Mouse (Mus musculus) ES-E14 (cell line): ENCODE measurements around the gene Csgalnact2. TPM values are rescaled to one million over a fixed set of nuclear protein-coding genes. Genes with fewer than 3 reads are reported as not detected.

Source experiments
- DNase-seq: peaks from one replicate; pipeline ENCODE4 v3.0.0-alpha.2; 2013; ENCODE audit warnings: low read depth, low spot score
- H3K27ac ChIP-seq: 2 replicates; pipeline ENCODE4 v1.5.1; 2012; ENCODE audit warnings: low read depth, mild to moderate bottlenecking, low read length, moderate library complexity, mixed read lengths; ENCODE audit not compliant: poor library complexity, insufficient read depth, severe bottlenecking
- H3K36me3 ChIP-seq: 2 replicates; pipeline ENCODE4 v1.6.1; 2012; ENCODE audit warnings: mild to moderate bottlenecking, low read length, moderate library complexity, mixed read lengths; ENCODE audit not compliant: control insufficient read depth, poor library complexity, insufficient read depth, severe bottlenecking
- H3K4me1 ChIP-seq, 2 experiments: fragments of 150-350 bp in 1 of 2; sonication (generic) in 1 of 2; 2 replicates each; pipeline ENCODE4 v1.6.1; 2012; ENCODE audit warnings: low read length in 2 of 2, mild to moderate bottlenecking in 1 of 2, mixed read lengths in 1 of 2; ENCODE audit not compliant: control insufficient read depth in 2 of 2, insufficient read depth in 2 of 2, poor library complexity in 1 of 2
- H3K4me3 ChIP-seq, 2 experiments: fragments of 150-350 bp in 1 of 2; sonication (generic) in 1 of 2; 2 replicates each; pipeline ENCODE4 v1.5.1; 2012; ENCODE audit warnings: low read length in 2 of 2, low read depth in 1 of 2, mild to moderate bottlenecking in 1 of 2, mixed read lengths in 1 of 2; ENCODE audit not compliant: insufficient read depth in 1 of 2, poor library complexity in 1 of 2, severe bottlenecking in 1 of 2
- H3K9ac ChIP-seq: 2 replicates; pipeline ENCODE4 v1.6.1; 2012; ENCODE audit warnings: low read depth, mild to moderate bottlenecking, low read length, mixed read lengths; ENCODE audit not compliant: poor library complexity, insufficient read depth, severe bottlenecking
- H3K9me3 ChIP-seq: fragments of 150-350 bp; sonication (generic); 2 replicates; pipeline ENCODE4 v1.6.1; 2012; ENCODE audit warnings: low read depth, mild to moderate bottlenecking, low read length; ENCODE audit not compliant: control insufficient read depth, insufficient read depth
- CHD2 ChIP-seq: IDR thresholded peaks from 2 replicates; pipeline ENCODE4 v1.6.1; 2014; ENCODE audit warnings: mild to moderate bottlenecking, low read depth, low read length, inconsistent platforms
- HCFC1 ChIP-seq: IDR thresholded peaks from 2 replicates; pipeline ENCODE4 v1.6.1; 2012; ENCODE audit warnings: low read length, inconsistent platforms, borderline replicate concordance; ENCODE audit not compliant: insufficient read depth
- MAFK ChIP-seq: IDR thresholded peaks from 2 replicates; pipeline ENCODE4 v1.6.1; 2014; ENCODE audit warnings: mild to moderate bottlenecking, low read depth, low read length, inconsistent platforms; ENCODE audit not compliant: insufficient read depth
- ZC3H11A ChIP-seq: IDR thresholded peaks from 2 replicates; pipeline ENCODE4 v1.6.1; 2012; ENCODE audit warnings: low read depth, mild to moderate bottlenecking, inconsistent platforms, low read length, borderline replicate concordance
- ZNF384 ChIP-seq: IDR thresholded peaks from 2 replicates; pipeline ENCODE4 v1.6.1; 2012; ENCODE audit warnings: low read depth, low read length, inconsistent platforms
- in situ Hi-C, 2 experiments: fragments of 600-800 bp; cut with MboI; formaldehyde crosslinking; loops; one replicate each; pipeline ENCODE4 v1.15.1; 2025; ENCODE audit warnings: low sequenced_read_pairs in 2 of 2, inconsistent platforms in 1 of 2; ENCODE audit not compliant: unreplicated experiment in 2 of 2
- total RNA-seq: library from RNA; depleted of rRNA; stranded (reverse); fragments of 300-350 nt; gene quantifications from 2 replicates; pipeline ENCODE4 v1.2.3, GENCODE M21; 2012

Gene Csgalnact2
- total RNA-seq, 1 experiment = 9.1 TPM

DNA sequence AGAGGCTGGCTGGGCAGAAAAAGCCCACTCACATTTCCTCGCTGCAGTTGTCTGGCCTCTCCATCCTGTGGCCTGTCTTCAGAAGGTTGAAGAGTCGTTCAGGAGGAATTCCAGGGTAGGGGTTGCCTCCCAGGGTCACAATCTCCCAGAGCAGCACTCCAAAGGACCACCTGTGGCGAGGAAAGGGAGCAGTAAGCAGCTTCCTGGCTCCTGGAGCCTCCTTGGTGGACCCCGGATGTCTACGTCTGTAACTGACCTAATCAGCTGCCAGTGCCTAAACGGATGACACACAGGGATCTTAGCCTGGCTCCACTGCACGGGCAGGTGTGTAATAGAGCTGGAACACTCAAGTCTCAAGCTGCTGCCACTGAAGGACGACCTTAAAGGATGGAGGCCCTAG lies 25.8 kb upstream of the Csgalnact2 start:
- TF ChIP-seq ZC3H11A = no peak
- TF ChIP-seq CHD2 = no peak
- no peak for TF ChIP-seq MAFK
- no peak for TF ChIP-seq ZNF384
- no peak for TF ChIP-seq HCFC1
- H3K27ac ChIP-seq = no peak overlapping the region
- H3K9me3 ChIP-seq = no peaks in the 10 kb centered on the region
- H3K9ac ChIP-seq = no peak overlapping the region
- in situ Hi-C loops = no loop called here
- no peak for DNase-seq
- H3K4me3 ChIP-seq = no peak overlapping the region
- H3K4me1 ChIP-seq = no peaks in the 10 kb centered on the region
- no peaks in the 10 kb centered on the region for H3K36me3 ChIP-seq

DNA sequence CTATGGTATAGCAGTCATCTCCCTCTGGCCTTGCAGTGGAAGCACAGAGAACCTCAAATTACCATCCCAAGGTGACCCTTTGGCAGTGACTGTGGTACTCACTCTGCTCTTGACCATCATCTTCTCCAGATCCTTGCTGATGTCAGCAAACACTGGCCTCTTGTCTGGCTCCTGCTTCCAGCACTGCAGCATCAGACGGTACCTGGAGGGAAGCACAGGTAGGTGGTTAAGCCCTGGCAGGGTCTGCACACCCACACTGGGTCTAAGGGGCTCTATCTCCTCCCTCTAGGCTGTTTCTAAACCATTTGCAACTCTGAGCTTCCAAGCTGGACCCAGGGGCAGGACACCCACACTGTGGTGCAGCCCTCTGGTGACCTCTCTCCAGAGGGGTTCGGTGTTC lies 24.1 kb upstream of the Csgalnact2 start:
- in situ Hi-C loops = no loop called here
- no peaks in the 10 kb centered on the region for H3K9me3 ChIP-seq
- DNase-seq = no peak

DNA sequence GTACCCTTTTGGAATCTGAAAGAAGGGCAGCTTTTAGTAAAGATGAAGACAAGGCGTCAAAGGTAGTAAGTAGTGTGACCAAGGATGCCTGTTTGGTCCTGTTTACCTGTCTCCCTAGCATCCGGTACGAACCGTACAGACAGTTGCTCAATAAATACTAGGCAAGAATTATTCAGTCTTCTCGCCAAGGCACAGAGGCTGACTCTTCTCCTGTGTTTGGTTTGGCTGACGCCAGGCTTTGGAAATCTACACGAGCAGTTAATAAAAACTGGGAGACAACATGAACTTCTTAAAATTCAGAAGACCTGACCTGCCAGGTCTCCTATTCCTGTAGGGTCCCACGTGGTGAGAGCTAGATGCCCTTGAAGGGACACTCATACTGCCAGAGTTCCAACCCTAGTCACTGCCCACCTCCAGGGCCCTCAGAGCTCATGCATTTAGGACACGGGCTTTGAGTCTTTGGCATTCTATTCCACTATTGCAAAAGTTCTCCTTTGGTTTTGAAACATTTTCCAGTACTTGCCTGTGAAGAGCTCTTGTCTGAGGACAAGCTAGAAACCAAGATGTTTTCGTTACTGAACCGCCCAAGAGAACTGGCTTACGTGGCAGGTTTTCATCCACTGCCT lies 23.6 kb upstream of the Csgalnact2 start:
- in situ Hi-C loops = no loop called here
- Histone ChIP-seq H3K9ac (no peak overlapping the region), H3K4me1 (no peaks in the 10 kb centered on the region), H3K4me3 (no peak overlapping the region), H3K9me3 (no peaks in the 10 kb centered on the region), H3K27ac (no peak overlapping the region), H3K36me3 (no peaks in the 10 kb centered on the region)
- TF ChIP-seq MAFK (no peak), ZNF384 (no peak), HCFC1 (no peak), ZC3H11A (no peak), CHD2 (no peak)
- no peak for DNase-seq

More for the DNA sequence above, 24.1 kb upstream of the Csgalnact2 start:
- TF ChIP-seq ZNF384 (no peak), ZC3H11A (no peak), MAFK (no peak), CHD2 (no peak), HCFC1 (no peak)
- Histone ChIP-seq H3K9ac (no peak overlapping the region), H3K4me1 (no peaks in the 10 kb centered on the region), H3K27ac (no peak overlapping the region), H3K36me3 (no peaks in the 10 kb centered on the region), H3K4me3 (no peak overlapping the region)

DNA sequence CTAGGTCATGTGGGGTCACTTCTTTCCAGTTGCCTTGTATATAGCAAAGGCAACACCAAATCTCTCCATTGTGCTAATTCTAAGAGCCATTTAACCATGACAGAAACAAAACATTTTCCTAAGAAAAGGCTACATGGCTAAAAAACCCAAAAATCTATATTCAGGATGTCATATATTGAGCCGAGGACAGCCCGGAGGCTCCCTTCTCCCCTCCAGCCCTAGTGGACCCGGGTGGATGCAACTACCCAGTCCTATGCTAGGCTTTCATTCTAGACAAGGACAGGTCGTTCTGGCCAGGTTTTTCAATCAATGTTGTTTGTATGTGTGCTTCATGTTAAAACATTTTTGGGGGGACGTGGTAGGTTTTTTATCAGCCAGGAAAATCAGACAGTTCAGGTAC lies 14.2 kb upstream of the Csgalnact2 start:
- TF ChIP-seq HCFC1 (no peak), MAFK (no peak)
- Histone ChIP-seq H3K4me3 (no peak overlapping the region), H3K4me1 (no peaks in the 10 kb centered on the region), H3K36me3 (no peaks in the 10 kb centered on the region), H3K9me3 (no peaks in the 10 kb centered on the region), H3K27ac (no peak overlapping the region), H3K9ac (no peak overlapping the region)
- in situ Hi-C loops = no loop called here
- no peak for DNase-seq

DNA sequence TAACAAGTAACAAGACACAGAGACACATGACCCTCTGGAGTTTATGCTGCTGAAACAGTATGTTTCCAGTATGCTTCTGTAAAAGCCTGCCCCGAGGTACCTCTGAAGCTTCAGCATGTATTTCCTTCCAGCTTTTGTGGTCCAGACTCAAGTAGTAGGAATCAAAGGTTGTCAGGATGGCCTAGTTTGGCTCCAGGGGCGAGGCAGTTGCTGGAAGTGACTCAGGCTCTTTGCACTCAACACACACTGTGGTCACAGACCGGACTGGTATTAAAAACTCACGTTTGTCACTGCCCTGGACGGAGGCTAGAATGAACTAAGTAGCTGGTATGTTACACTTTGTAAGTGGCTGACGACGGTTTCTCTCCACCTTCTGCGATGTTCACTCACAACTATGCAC lies 12.0 kb upstream of the Csgalnact2 start:
- no peaks in the 10 kb centered on the region for H3K4me1 ChIP-seq
- H3K9me3 ChIP-seq = no peaks in the 10 kb centered on the region
- H3K36me3 ChIP-seq = no peaks in the 10 kb centered on the region
- no peak overlapping the region for H3K9ac ChIP-seq
- H3K27ac ChIP-seq = no peak overlapping the region
- no peak for TF ChIP-seq CHD2
- TF ChIP-seq MAFK = no peak
- TF ChIP-seq ZC3H11A = no peak
- no peak for TF ChIP-seq HCFC1
- TF ChIP-seq ZNF384 = no peak
- in situ Hi-C loops = no loop called here
- H3K4me3 ChIP-seq = no peak overlapping the region
- DNase-seq = no peak
